Mouse (Mus musculus): ENCODE measurements at regions not wholly inside any gene's neighbourhood (a gene's known extent, or its start where the extent isn't known, plus 50 kb on each side); places are given as distances from the start of the nearest gene placed in this dataset.

- peaks cover 16% of the 10 kb centered on the region for H3K4me1 ChIP-seq (ENCODE audit: insufficient read depth, low read length)
- 93% methylated on average over 6 of the region's 6 CpGs for WGBS
- no peak overlapping the region for H3K4me3 ChIP-seq (ENCODE audit: low read length)
- no peaks in the 10 kb centered on the region for H3K36me3 ChIP-seq (ENCODE audit: insufficient read depth, low read length)
- H3K4me2 ChIP-seq (replicated peaks; ENCODE audit: low read depth, low read length): no peak overlapping the region
- H3K9ac ChIP-seq (replicated peaks; ENCODE audit: low read length): no peak overlapping the region
- H3K27me3 ChIP-seq (ENCODE audit: insufficient read depth, low read length): no peaks in the 10 kb centered on the region
- H3K9me3 ChIP-seq (ENCODE audit: low read length): no peaks in the 10 kb centered on the region
- ATAC-seq (ENCODE audit: low FRiP score, low TSS enrichment): no peak
- no peak overlapping the region for H3K27ac ChIP-seq (ENCODE audit: low read length)
Measured at GRCm38 (mm10) chr8:115531343-115531742, 176.3 kb downstream of the Maf start.

GRCm38 (mm10) chr8:115529568-115530342 lies 177.8 kb downstream of the Maf start:
- Histone ChIP-seq H3K27ac (ENCODE audit: low read length) (no peak overlapping the region), H3K9ac (replicated peaks; ENCODE audit: low read length) (no peak overlapping the region), H3K36me3 (ENCODE audit: insufficient read depth, low read length) (no peaks in the 10 kb centered on the region), H3K4me2 (replicated peaks; ENCODE audit: low read depth, low read length) (no peak overlapping the region; the same call in 1 of the 2 replicates), H3K9me3 (ENCODE audit: low read length) (no peaks in the 10 kb centered on the region), H3K4me1 (ENCODE audit: insufficient read depth, low read length) (peaks cover 12% of the 10 kb centered on the region; the same call in 1 of the 2 replicates), H3K27me3 (ENCODE audit: insufficient read depth, low read length) (no peaks in the 10 kb centered on the region), H3K4me3 (ENCODE audit: low read length) (no peak overlapping the region)
- 17% methylated on average over 14 of the region's 14 CpGs for WGBS
- ATAC-seq (ENCODE audit: low FRiP score, low TSS enrichment): no peak

DNA sequence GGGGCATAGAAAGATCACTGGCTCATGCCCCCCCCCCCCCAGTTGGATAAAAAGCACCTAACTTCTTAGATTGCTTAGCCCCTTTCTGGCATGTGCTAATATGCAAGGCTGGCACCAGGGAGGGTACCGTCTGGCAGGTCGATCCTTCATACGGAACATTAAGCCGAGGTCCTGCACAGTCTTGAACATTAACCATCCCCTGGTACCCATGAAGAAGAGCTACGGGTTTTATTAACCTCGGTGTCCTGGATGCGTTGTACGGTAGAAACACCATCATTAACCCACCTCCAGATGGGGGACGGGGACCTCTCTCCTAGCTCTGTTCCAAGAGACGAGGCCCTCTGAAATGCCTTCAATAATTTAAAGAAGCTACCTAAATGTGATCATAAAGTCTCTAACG lies 178.7 kb downstream of the Maf start:
- Histone ChIP-seq H3K9me3 (ENCODE audit: low read length) (no peaks in the 10 kb centered on the region), H3K9ac (replicated peaks; ENCODE audit: low read length) (no peak overlapping the region), H3K27ac (ENCODE audit: low read length) (no peak overlapping the region), H3K4me1 (ENCODE audit: insufficient read depth, low read length) (peaks cover 12% of the 10 kb centered on the region; the same call in 1 of the 2 replicates), H3K36me3 (ENCODE audit: insufficient read depth, low read length) (no peaks in the 10 kb centered on the region), H3K4me2 (replicated peaks; ENCODE audit: low read depth, low read length) (no peak overlapping the region), H3K27me3 (ENCODE audit: insufficient read depth, low read length) (no peaks in the 10 kb centered on the region), H3K4me3 (ENCODE audit: low read length) (no peak overlapping the region)
- no peak for ATAC-seq (ENCODE audit: low FRiP score, low TSS enrichment)
- 72% methylated on average over 11 of the region's 11 CpGs for WGBS

- peaks cover 8% of the 10 kb centered on the region; the same call in 1 of the 2 replicates for H3K4me1 ChIP-seq (ENCODE audit: insufficient read depth, low read length)
- no peak overlapping the region for H3K4me3 ChIP-seq (ENCODE audit: low read length)
- H3K4me2 ChIP-seq (replicated peaks; ENCODE audit: low read depth, low read length): no peak overlapping the region
- ATAC-seq (ENCODE audit: low FRiP score, low TSS enrichment): no peak
- no peaks in the 10 kb centered on the region for H3K36me3 ChIP-seq (ENCODE audit: insufficient read depth, low read length)
- H3K9ac ChIP-seq (replicated peaks; ENCODE audit: low read length): no peak overlapping the region
- 87% methylated on average over 8 of the region's 8 CpGs for WGBS
- H3K27me3 ChIP-seq (ENCODE audit: insufficient read depth, low read length): no peaks in the 10 kb centered on the region
- no peak overlapping the region for H3K27ac ChIP-seq (ENCODE audit: low read length)
- H3K9me3 ChIP-seq (ENCODE audit: low read length): no peaks in the 10 kb centered on the region
Measured at GRCm38 (mm10) chr8:115525149-115525548, 182.4 kb downstream of the Maf start.

- Histone ChIP-seq H3K27me3 (ENCODE audit: insufficient read depth, low read length) (no peaks in the 10 kb centered on the region), H3K9ac (replicated peaks; ENCODE audit: low read length) (no peak overlapping the region), H3K4me2 (replicated peaks; ENCODE audit: low read depth, low read length) (no peak overlapping the region), H3K36me3 (ENCODE audit: insufficient read depth, low read length) (no peaks in the 10 kb centered on the region), H3K27ac (ENCODE audit: low read length) (no peak overlapping the region), H3K9me3 (ENCODE audit: low read length) (no peaks in the 10 kb centered on the region), H3K4me1 (ENCODE audit: insufficient read depth, low read length) (peaks cover 4% of the 10 kb centered on the region; the same call in 1 of the 2 replicates), H3K4me3 (ENCODE audit: low read length) (no peak overlapping the region)
- WGBS: 59% methylated on average over 8 of the region's 8 CpGs
- ATAC-seq (ENCODE audit: low FRiP score, low TSS enrichment): no peak
Measured at GRCm38 (mm10) chr8:115524713-115525112, 182.9 kb downstream of the Maf start.

- H3K9me3 ChIP-seq (ENCODE audit: low read length): no peaks in the 10 kb centered on the region
- H3K36me3 ChIP-seq (ENCODE audit: insufficient read depth, low read length): no peaks in the 10 kb centered on the region
- ATAC-seq (ENCODE audit: low FRiP score, low TSS enrichment): peak; percentile 31; the same call in 1 of the 2 replicates
- H3K4me1 ChIP-seq (ENCODE audit: insufficient read depth, low read length): no peaks in the 10 kb centered on the region
- 75% methylated on average over 5 of the region's 5 CpGs for WGBS
- no peaks in the 10 kb centered on the region for H3K27me3 ChIP-seq (ENCODE audit: insufficient read depth, low read length)
- H3K9ac ChIP-seq (replicated peaks; ENCODE audit: low read length): no peak overlapping the region
- no peak overlapping the region for H3K4me2 ChIP-seq (replicated peaks; ENCODE audit: low read depth, low read length)
- no peak overlapping the region for H3K27ac ChIP-seq (ENCODE audit: low read length)
- H3K4me3 ChIP-seq (ENCODE audit: low read length): no peak overlapping the region
Measured at GRCm38 (mm10) chr8:115522527-115522926, 185.1 kb downstream of the Maf start.

DNA sequence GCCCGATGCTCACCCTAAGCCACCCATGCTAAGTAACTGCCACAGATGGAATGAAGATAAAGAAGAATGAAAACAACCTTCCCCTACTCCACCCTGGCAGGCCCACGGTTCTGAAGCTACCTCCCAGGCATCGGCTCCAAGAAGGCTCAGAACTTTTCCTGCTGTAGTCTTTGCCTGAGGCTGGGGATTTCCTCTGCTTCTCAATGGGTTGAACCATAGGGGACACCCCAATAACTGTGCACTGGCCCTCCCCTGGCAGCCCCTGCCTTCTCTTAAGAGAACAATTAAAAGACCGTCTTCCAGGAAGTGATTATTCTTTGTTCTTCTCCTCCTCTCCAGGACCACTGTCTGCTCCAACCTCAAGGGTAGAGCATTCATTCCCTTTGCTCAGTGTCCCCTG lies 191.9 kb downstream of the Maf start:
- 56% methylated on average over 4 of the region's 4 CpGs for WGBS
- ATAC-seq (ENCODE audit: low FRiP score, low TSS enrichment): no peak

GRCm38 (mm10) chr8:115514485-115514884 lies 193.1 kb downstream of the Maf start:
- WGBS: 80% methylated on average over 3 of the region's 3 CpGs
- no peak overlapping the region for H3K27ac ChIP-seq (ENCODE audit: low read length)
- no peak overlapping the region for H3K4me2 ChIP-seq (replicated peaks; ENCODE audit: low read depth, low read length)
- H3K4me1 ChIP-seq (ENCODE audit: insufficient read depth, low read length): no peaks in the 10 kb centered on the region
- no peaks in the 10 kb centered on the region for H3K36me3 ChIP-seq (ENCODE audit: insufficient read depth, low read length)
- ATAC-seq (ENCODE audit: low FRiP score, low TSS enrichment): no peak
- no peaks in the 10 kb centered on the region for H3K9me3 ChIP-seq (ENCODE audit: low read length)
- no peak overlapping the region for H3K4me3 ChIP-seq (ENCODE audit: low read length)
- H3K27me3 ChIP-seq (ENCODE audit: insufficient read depth, low read length): no peaks in the 10 kb centered on the region
- no peak overlapping the region for H3K9ac ChIP-seq (replicated peaks; ENCODE audit: low read length)

More for the DNA sequence above, 191.9 kb downstream of the Maf start:
- Histone ChIP-seq H3K36me3 (ENCODE audit: insufficient read depth, low read length) (no peaks in the 10 kb centered on the region), H3K27ac (ENCODE audit: low read length) (no peak overlapping the region), H3K27me3 (ENCODE audit: insufficient read depth, low read length) (no peaks in the 10 kb centered on the region), H3K4me2 (replicated peaks; ENCODE audit: low read depth, low read length) (no peak overlapping the region), H3K9me3 (ENCODE audit: low read length) (no peaks in the 10 kb centered on the region), H3K4me1 (ENCODE audit: insufficient read depth, low read length) (no peaks in the 10 kb centered on the region), H3K4me3 (ENCODE audit: low read length) (no peak overlapping the region), H3K9ac (replicated peaks; ENCODE audit: low read length) (no peak overlapping the region)

DNA sequence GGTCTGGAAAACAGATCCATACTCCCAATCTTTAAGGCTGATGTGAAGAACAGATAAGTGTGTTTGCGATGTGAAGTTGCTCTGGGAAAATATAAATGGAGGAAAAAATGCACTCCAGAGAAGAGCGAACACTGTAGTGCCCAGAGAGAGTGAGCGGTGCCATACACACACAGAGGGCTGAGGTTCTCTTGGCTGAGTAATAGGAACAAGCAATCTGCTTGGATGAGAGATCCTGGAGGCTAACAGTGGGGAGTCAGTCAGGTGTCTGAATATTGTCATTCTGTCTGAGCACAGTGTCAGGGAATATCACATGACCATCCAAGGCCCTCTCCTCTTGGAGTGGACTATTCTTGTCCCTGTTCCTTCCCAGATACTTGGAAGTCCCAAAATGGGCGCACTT lies 200.4 kb downstream of the Maf start:
- no peak overlapping the region for H3K4me2 ChIP-seq (replicated peaks; ENCODE audit: low read depth, low read length)
- no peaks in the 10 kb centered on the region for H3K36me3 ChIP-seq (ENCODE audit: insufficient read depth, low read length)
- no peak overlapping the region for H3K4me3 ChIP-seq (ENCODE audit: low read length)
- H3K9me3 ChIP-seq (ENCODE audit: low read length): no peaks in the 10 kb centered on the region
- no peak for ATAC-seq (ENCODE audit: low FRiP score, low TSS enrichment)
- WGBS: 93% methylated on average over 4 of the region's 4 CpGs
- no peaks in the 10 kb centered on the region for H3K4me1 ChIP-seq (ENCODE audit: insufficient read depth, low read length)
- H3K27me3 ChIP-seq (ENCODE audit: insufficient read depth, low read length): no peaks in the 10 kb centered on the region
- no peak overlapping the region for H3K9ac ChIP-seq (replicated peaks; ENCODE audit: low read length)
- no peak overlapping the region for H3K27ac ChIP-seq (ENCODE audit: low read length)

DNA sequence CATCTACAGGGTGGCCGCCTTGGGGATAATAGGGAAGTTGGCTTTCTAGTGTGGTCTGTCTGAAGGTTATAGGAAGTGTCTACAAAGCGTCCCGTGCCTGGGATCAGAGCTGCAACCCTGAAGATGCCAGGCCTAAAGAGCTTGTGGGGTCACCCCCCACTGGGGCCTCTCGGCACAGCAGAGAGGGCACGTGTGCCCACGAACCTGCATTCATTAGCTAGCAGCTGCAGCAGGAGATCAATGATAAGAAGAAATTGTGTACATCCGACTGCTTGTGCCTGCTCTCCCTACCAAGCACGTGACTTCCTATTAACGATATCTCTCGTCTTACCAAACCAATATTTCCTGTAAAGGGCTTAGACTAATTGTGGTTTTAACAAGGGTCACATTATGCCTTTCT lies 200.9 kb downstream of the Maf start:
- H3K9ac ChIP-seq (replicated peaks; ENCODE audit: low read length): no peak overlapping the region
- H3K4me3 ChIP-seq (ENCODE audit: low read length): no peak overlapping the region
- H3K9me3 ChIP-seq (ENCODE audit: low read length): no peaks in the 10 kb centered on the region
- H3K27me3 ChIP-seq (ENCODE audit: insufficient read depth, low read length): no peaks in the 10 kb centered on the region
- H3K4me2 ChIP-seq (replicated peaks; ENCODE audit: low read depth, low read length): no peak overlapping the region
- no peaks in the 10 kb centered on the region for H3K36me3 ChIP-seq (ENCODE audit: insufficient read depth, low read length)
- WGBS: 69% methylated on average over 10 of the region's 10 CpGs
- no peaks in the 10 kb centered on the region for H3K4me1 ChIP-seq (ENCODE audit: insufficient read depth, low read length)
- ATAC-seq (ENCODE audit: low FRiP score, low TSS enrichment): no peak
- no peak overlapping the region for H3K27ac ChIP-seq (ENCODE audit: low read length)

Measured in kidney, embryonic 16.5 days (tissue).